Mouse (Mus musculus) G1E (cell line): ENCODE measurements around the gene Dgkd. TPM values are rescaled to one million over a fixed set of nuclear protein-coding genes. Genes with fewer than 3 reads are reported as not detected.

ENCODE experiments used
- ATAC-seq: 2 replicates; pipeline ENCODE4 v1.8.0; 2016; ENCODE audit warnings: mild to moderate bottlenecking; ENCODE audit not compliant: insufficient number of reproducible peaks, poor library complexity, low FRiP score, severe bottlenecking; ENCODE audit errors: extremely low read depth
- DNase-seq: peaks from one replicate; pipeline ENCODE4 v3.0.0; 2012; ENCODE audit warnings: low spot score
- H3K27me3 ChIP-seq: 2 replicates; pipeline ENCODE4 v1.6.1; 2012; ENCODE audit warnings: mild to moderate bottlenecking, low read length, inconsistent platforms; ENCODE audit not compliant: insufficient read depth
- H3K36me3 ChIP-seq: replicated peaks from 2 replicates; pipeline ENCODE3; 2012; ENCODE audit warnings: mild to moderate bottlenecking, inconsistent platforms
- H3K4me1 ChIP-seq: 2 replicates; pipeline ENCODE4 v1.6.1; 2012; ENCODE audit warnings: low read depth, low read length, inconsistent platforms, mixed read lengths; ENCODE audit not compliant: insufficient read depth
- H3K4me3 ChIP-seq: 2 replicates; pipeline ENCODE4 v1.5.1; 2012; ENCODE audit warnings: low read depth, mild to moderate bottlenecking, inconsistent platforms, low read length, moderate library complexity, mixed read lengths
- H3K9me3 ChIP-seq: replicated peaks from 2 replicates; pipeline ENCODE4 v1.6.1; 2012; ENCODE audit warnings: inconsistent platforms
- CTCF ChIP-seq: IDR thresholded peaks from 2 replicates; pipeline ENCODE4 v1.5.1; 2012; ENCODE audit warnings: low read depth, low read length, inconsistent platforms, mixed read lengths
- GATA1 ChIP-seq: IDR thresholded peaks from 2 replicates; pipeline ENCODE4 v1.6.1; 2012; ENCODE audit warnings: borderline replicate concordance, low read length, inconsistent platforms, mixed read lengths
- GATA2 ChIP-seq: IDR thresholded peaks from 2 replicates; pipeline ENCODE4 v1.6.1; 2012; ENCODE audit warnings: low read depth, low read length, inconsistent platforms, borderline replicate concordance
- POLR2AphosphoS5 ChIP-seq: IDR thresholded peaks from 2 replicates; pipeline ENCODE4 v1.6.1; 2012; ENCODE audit warnings: low read depth, low read length, inconsistent platforms; ENCODE audit not compliant: insufficient replicate concordance
- TAL1 ChIP-seq: conservative IDR thresholded peaks from 2 replicates; pipeline ENCODE4 v1.6.1; 2012; ENCODE audit warnings: low read depth, low read length, inconsistent platforms, mixed read lengths
- polyA plus RNA-seq: library from polyadenylated mRNA; stranded (reverse); fragments of >175 nt; gene quantifications from 2 replicates; pipeline ENCODE4 v1.2.3, GENCODE M21; 2012
- total RNA-seq, 2 experiments: library from RNA; stranded (forward) in 1 of 2; stranded (reverse) in 1 of 2; fragments of 200-1000 nt in 1 of 2; fragments of >200 nt in 1 of 2; fragmentation: Nextera tagmentation in 1 of 2; gene quantifications; 2 replicates each; pipeline ENCODE4 v1.2.3; 2014 to 2017

Dgkd gene
- total and polyA plus RNA-seq, 3 experiments: 20.2 to 61.5 (median 57.3) TPM

GRCm38 (mm10) chr1:87854851-87855251 is 1.8 kb downstream of the Dgkd start:
- Histone ChIP-seq H3K4me1 (peaks cover 55% of the 10 kb centered on the region), H3K27me3 (peaks cover 8% of the 10 kb centered on the region; the same call in 1 of the 2 replicates), H3K4me3 (peak overlapping the region; percentile 38; the same call in 1 of the 2 replicates), H3K9me3 (no peaks in the 10 kb centered on the region), H3K36me3 (peaks cover 22% of the 10 kb centered on the region)
- TF ChIP-seq TAL1 (no peak), POLR2AphosphoS5 (no peak), CTCF (no peak), GATA1 (no peak), GATA2 (no peak)
- ATAC-seq (no peak), DNase-seq (peak; percentile 32)

- DNase-seq (no peak), ATAC-seq (no peak)
- H3K4me1 ChIP-seq: peaks cover 51% of the 10 kb centered on the region
- H3K9me3 ChIP-seq: no peaks in the 10 kb centered on the region
- peaks cover 24% of the 10 kb centered on the region for H3K36me3 ChIP-seq
- H3K27me3 ChIP-seq: peaks cover 2% of the 10 kb centered on the region; the same call in 1 of the 2 replicates
- TF ChIP-seq GATA2 (no peak), POLR2AphosphoS5 (no peak), CTCF (no peak), GATA1 (no peak), TAL1 (no peak)
- H3K4me3 ChIP-seq: no peak overlapping the region
These were observed 2.4 kb downstream of the Dgkd start for GRCm38 (mm10) chr1:87855522-87855921.

- Histone ChIP-seq H3K9me3 (no peaks in the 10 kb centered on the region), H3K4me3 (no peak overlapping the region), H3K4me1 (peaks cover 51% of the 10 kb centered on the region), H3K27me3 (no peaks in the 10 kb centered on the region; the same call in 1 of the 2 replicates), H3K36me3 (peaks cover 25% of the 10 kb centered on the region)
- ATAC-seq (no peak), DNase-seq (no peak)
- TF ChIP-seq TAL1: no peak
- TF ChIP-seq GATA1: no peak
- TF ChIP-seq CTCF: no peak
- TF ChIP-seq GATA2: no peak
- no peak for TF ChIP-seq POLR2AphosphoS5
These were observed 3.7 kb downstream of the Dgkd start for GRCm38 (mm10) chr1:87856823-87857222.

GRCm38 (mm10) chr1:87858031-87858430 is 4.9 kb downstream of the Dgkd start:
- TF ChIP-seq POLR2AphosphoS5 (no peak), TAL1 (no peak), GATA1 (no peak)
- no peak for DNase-seq
- Histone ChIP-seq H3K4me1 (peaks cover 52% of the 10 kb centered on the region), H3K27me3 (no peaks in the 10 kb centered on the region), H3K36me3 (peaks cover 35% of the 10 kb centered on the region), H3K9me3 (no peaks in the 10 kb centered on the region), H3K4me3 (no peak overlapping the region)
- ATAC-seq: no peak

GRCm38 (mm10) chr1:87858529-87858928 is 5.4 kb downstream of the Dgkd start:
- peaks cover 35% of the 10 kb centered on the region for H3K36me3 ChIP-seq
- no peaks in the 10 kb centered on the region for H3K27me3 ChIP-seq
- ATAC-seq: no peak
- H3K4me3 ChIP-seq: no peak overlapping the region
- no peaks in the 10 kb centered on the region for H3K9me3 ChIP-seq
- no peak for DNase-seq
- peaks cover 57% of the 10 kb centered on the region for H3K4me1 ChIP-seq
- TF ChIP-seq CTCF: no peak
- TF ChIP-seq GATA2: no peak
- no peak for TF ChIP-seq GATA1
- TF ChIP-seq TAL1: no peak
- no peak for TF ChIP-seq POLR2AphosphoS5

- H3K9me3 ChIP-seq: no peaks in the 10 kb centered on the region
- no peak for DNase-seq
- ATAC-seq: no peak
- H3K27me3 ChIP-seq: no peaks in the 10 kb centered on the region
- no peak overlapping the region for H3K4me3 ChIP-seq
- H3K36me3 ChIP-seq: peaks cover 24% of the 10 kb centered on the region
- H3K4me1 ChIP-seq: peaks cover 29% of the 10 kb centered on the region
- TF ChIP-seq GATA1: no peak
- no peak for TF ChIP-seq POLR2AphosphoS5
- TF ChIP-seq GATA2: no peak
- no peak for TF ChIP-seq CTCF
- TF ChIP-seq TAL1: no peak
These were observed 10.5 kb downstream of the Dgkd start for GRCm38 (mm10) chr1:87863602-87864001.
